Mouse (Mus musculus) midbrain, embryonic 10.5 days (tissue): ENCODE results near the gene Hsf5. TPM values are rescaled to one million over a fixed set of nuclear protein-coding genes. Genes with fewer than 3 reads are reported as not detected.

ENCODE experiments used
- DNase-seq: peaks from one replicate; pipeline ENCODE4 v3.0.0-alpha.2; 2017; ENCODE audit warnings: low spot score
- H3K27ac ChIP-seq: fragments of 300-500 bp; sonication (generic); replicated peaks from 2 replicates; pipeline ENCODE4 v1.5.1; 2016; ENCODE audit warnings: mild to moderate bottlenecking
- H3K27me3 ChIP-seq: fragments of 300-500 bp; sonication (generic); 2 replicates; pipeline ENCODE4 v1.6.1; 2016; ENCODE audit warnings: low read depth, mild to moderate bottlenecking; ENCODE audit not compliant: poor library complexity, severe bottlenecking
- H3K36me3 ChIP-seq: fragments of 300-500 bp; sonication (generic); 2 replicates; pipeline ENCODE4 v1.6.1; 2016; ENCODE audit warnings: mild to moderate bottlenecking, moderate library complexity
- H3K4me1 ChIP-seq: fragments of 300-500 bp; sonication (generic); 2 replicates; pipeline ENCODE4 v1.6.1; 2016
- H3K4me3 ChIP-seq: fragments of 300-500 bp; sonication (generic); 2 replicates; pipeline ENCODE4 v1.5.1; 2016; ENCODE audit warnings: mild to moderate bottlenecking, moderate library complexity
- H3K9me3 ChIP-seq: fragments of 300-500 bp; sonication (generic); replicated peaks from 2 replicates; pipeline ENCODE4 v1.6.1; 2016; ENCODE audit warnings: mild to moderate bottlenecking
- WGBS: fragments of 180-500 bp; shearing (Covaris S2); methylation state at CpG from one replicate; pipeline ENCODE4 v1.1.7; 2016; 5-methylcytosine and 5-hydroxymethylcytosine counted together
- polyA plus RNA-seq: library from polyadenylated mRNA; unstranded; fragments of >200 nt; fragmentation: Nextera tagmentation; extraction: Ambion mirVana; gene quantifications from 2 replicates; pipeline ENCODE4 v1.2.1, GENCODE M21; 2016

Gene Hsf5
- 0.40 and 0.42 TPM in 2 replicates for polyA plus RNA-seq

- DNase-seq: no peak
- H3K36me3 ChIP-seq: peaks cover 95% of the 10 kb centered on the region
- 91% methylated on average over 69 of the region's 69 CpGs for WGBS
- no peak within 1 kb of the TSS for H3K27ac ChIP-seq
- no peak within 1 kb of the TSS for H3K4me3 ChIP-seq
- no peaks in the 10 kb centered on the region for H3K27me3 ChIP-seq
- peaks cover 9% of the 10 kb centered on the region for H3K9me3 ChIP-seq
- no peaks in the 10 kb centered on the region for H3K4me1 ChIP-seq
Observed at GRCm38 (mm10) chr11:87616790-87617474, at the start of gene Hsf5. Hsf5 (plus strand) TSS chr11:87617164.

DNA sequence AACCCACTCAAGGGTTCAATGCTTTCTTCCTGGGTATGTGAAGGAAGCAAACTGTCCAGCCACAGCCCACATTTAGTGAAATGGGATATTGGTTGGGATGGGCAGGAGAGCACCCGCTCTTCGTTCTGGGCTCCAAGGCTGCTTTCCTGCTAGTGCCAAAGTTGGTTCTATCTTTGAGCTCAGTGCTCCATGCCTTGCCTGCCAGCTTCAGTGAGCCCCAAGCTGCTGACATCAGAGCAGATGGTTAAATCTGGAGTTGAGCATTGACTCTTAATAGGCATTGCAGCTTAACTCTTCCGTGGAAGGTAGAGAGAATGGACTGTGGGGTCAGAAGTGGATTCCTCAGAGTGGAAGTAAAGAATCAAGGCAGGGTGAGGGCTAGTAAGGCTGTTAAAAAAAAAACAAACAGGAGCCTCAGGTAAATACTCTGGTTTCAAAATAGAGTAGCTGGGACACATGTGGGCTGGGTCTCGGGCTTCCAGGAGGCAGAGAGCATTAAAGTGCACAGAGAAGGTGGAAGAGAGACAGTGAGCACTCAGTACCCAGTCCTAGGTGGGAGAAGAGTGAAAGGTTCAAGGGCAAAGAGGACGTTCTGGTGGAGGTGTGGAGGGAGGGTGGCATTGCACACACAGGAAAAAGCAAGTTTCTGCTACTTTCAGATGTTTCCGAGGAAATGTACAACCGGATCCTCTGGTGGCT, 48.6 kb upstream of the Hsf5 start, which contains the start of gene Sept4:
Sept4 (plus strand) TSS at position 649 of the 699 bp plus-strand sequence.
- no peak for DNase-seq
- H3K4me3 ChIP-seq: no peak within 1 kb of the TSS
- no peaks in the 10 kb centered on the region for H3K36me3 ChIP-seq
- H3K4me1 ChIP-seq: peaks cover 16% of the 10 kb centered on the region; the same call in 1 of the 2 replicates
- no peaks in the 10 kb centered on the region for H3K27me3 ChIP-seq
- H3K27ac ChIP-seq: no peak within 1 kb of the TSS
- no peaks in the 10 kb centered on the region for H3K9me3 ChIP-seq
- 82% methylated on average over 7 of the region's 7 CpGs for WGBS

- Histone ChIP-seq H3K27ac (no peak overlapping the region), H3K4me1 (peaks cover 28% of the 10 kb centered on the region)
- whole genome bisulfite sequencing: 44% methylated on average over 5 of the region's 5 CpGs
Observed at GRCm38 (mm10) chr11:87570743-87571142, 46.2 kb upstream of the Hsf5 start.

DNA sequence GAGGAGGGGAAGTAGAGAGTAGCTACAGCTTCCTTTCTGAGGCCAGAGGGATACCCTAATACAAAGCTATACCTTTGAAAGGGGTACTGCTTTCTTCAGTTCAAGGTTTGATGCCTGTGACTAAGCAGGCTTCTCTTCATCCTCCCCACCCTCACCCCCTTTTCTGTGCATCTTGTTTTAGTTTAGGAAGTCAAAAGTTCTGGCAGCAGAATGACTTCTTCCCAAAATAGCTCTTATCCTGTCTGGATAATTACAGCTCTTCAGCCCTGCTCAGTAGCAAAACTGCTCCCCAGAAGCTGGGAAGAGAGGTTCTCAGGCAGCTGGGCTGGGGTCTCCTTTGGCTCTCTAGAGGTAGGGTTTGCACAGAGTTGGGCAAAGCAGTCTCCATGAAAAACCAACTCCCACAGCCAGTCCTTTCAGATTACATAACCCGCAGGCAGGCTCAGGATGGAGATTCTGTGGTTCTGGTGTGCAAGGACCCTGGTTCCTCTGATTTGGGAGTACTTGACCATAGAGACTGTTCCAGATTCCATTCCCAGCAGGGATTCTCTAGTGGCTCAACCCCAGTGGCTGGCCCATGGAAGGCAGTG, 45.5 kb upstream of the Hsf5 start:
- WGBS: 92% methylated on average over 1 of the region's 1 CpGs
- H3K27ac ChIP-seq: no peak overlapping the region
- no peak overlapping the region for H3K4me3 ChIP-seq
- peaks cover 28% of the 10 kb centered on the region for H3K4me1 ChIP-seq
- H3K9me3 ChIP-seq: no peaks in the 10 kb centered on the region
- H3K27me3 ChIP-seq: no peaks in the 10 kb centered on the region
- DNase-seq: no peak
- H3K36me3 ChIP-seq: no peaks in the 10 kb centered on the region

More at GRCm38 (mm10) chr11:87570743-87571142, 46.2 kb upstream of the Hsf5 start:
- Histone ChIP-seq H3K4me3 (no peak overlapping the region), H3K27me3 (no peaks in the 10 kb centered on the region), H3K9me3 (no peaks in the 10 kb centered on the region), H3K36me3 (no peaks in the 10 kb centered on the region)
- DNase-seq: no peak

DNA sequence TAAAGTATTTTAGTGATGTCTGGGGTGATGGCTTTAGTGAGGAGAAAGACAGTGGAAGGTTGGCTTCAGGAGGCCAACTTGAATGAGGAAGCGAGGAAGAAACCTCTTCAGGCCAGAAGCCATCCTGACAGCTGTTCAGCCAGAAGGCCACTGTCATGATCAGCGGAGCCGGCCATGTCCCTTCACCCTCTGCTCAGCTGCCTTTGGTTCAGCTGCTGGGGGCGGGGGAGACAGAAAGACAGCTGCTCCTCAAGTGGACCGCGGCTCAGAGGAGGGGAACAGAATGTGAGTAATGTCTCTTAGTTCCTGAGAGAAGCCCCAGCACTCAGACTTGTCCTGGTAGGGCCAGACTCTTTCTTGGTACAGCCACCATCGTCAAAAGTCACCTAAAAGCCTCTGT, 43.2 kb upstream of the Hsf5 start:
- Histone ChIP-seq H3K27me3 (peaks cover 11% of the 10 kb centered on the region; the same call in 1 of the 2 replicates), H3K9me3 (no peaks in the 10 kb centered on the region), H3K4me1 (peaks cover 50% of the 10 kb centered on the region), H3K36me3 (no peaks in the 10 kb centered on the region), H3K27ac (no peak overlapping the region; the same call in 1 of the 2 replicates), H3K4me3 (no peak overlapping the region)
- DNase-seq: no peak
- 77% methylated on average over 7 of the region's 7 CpGs for WGBS

DNA sequence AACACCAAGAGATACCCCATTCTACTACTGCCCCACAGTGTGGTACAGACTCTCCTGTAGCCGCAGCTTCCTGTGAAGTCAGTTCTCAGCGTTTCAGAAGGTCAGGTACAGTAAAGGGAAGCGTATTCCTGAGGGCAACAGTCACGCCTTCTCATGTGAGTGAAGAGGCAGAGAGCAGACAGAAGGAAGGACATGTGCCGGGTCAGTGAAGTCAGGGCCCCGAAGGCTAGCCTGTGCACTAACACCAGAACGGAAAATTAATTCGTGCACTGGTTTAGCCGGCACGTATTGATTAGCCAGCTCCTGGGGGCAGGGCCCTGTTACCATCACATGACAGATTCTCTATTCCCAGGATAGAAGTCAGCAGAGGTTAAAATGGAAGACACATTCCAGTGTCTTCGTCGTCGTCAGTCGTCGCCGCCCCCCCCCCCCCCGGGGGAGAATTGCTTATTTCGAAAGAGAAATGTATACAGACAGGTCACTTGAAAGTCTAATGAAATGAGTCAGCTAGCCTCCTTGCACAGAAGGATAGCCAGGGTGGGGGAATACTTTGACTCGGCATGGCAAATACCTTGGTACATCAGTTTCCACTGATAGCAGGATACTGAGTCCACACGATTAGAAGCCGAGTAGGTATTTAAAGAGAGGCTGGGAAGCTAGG, 42.3 kb upstream of the Hsf5 start:
- no peak for DNase-seq
- WGBS: 77% methylated on average over 21 of the region's 21 CpGs
- Histone ChIP-seq H3K4me3 (no peak overlapping the region), H3K36me3 (no peaks in the 10 kb centered on the region), H3K27me3 (peaks cover 18% of the 10 kb centered on the region), H3K27ac (no peak overlapping the region), H3K9me3 (no peaks in the 10 kb centered on the region), H3K4me1 (peaks cover 59% of the 10 kb centered on the region)

DNA sequence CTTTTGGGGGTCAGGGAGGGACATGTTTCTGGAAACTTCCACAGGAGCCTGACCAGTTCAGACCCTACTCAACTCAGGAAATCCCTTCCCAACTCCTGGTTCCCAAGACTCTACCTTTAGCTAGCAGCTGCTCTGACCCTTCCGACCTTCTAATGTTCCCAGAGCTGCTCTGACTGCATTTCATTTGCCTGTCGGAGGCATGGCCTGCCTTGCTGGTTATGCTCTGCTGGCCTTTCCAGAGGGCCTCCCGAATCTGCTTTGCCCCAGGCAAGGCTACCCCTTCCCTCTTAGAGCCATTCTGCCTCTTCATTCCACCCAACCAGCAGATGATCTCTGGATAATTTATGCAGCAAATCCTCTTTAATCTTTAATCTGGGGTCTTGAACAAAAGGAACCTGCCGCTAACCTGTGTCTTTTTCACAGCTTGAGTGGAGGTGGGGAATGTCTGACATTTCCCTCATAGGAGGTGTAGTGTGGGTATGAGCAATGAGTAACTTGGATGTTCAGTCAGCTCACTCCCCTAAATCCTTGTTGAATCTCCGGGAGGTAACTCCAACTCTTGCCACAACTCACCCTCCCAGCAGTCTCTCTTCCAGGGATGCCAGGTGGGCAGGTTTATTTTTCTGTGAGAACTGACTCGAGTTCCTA, 39.2 kb upstream of the Hsf5 start:
- Histone ChIP-seq H3K27me3 (peaks cover 25% of the 10 kb centered on the region), H3K4me1 (peaks cover 63% of the 10 kb centered on the region), H3K36me3 (no peaks in the 10 kb centered on the region), H3K9me3 (no peaks in the 10 kb centered on the region), H3K4me3 (peak overlapping the region; percentile 77), H3K27ac (peak overlapping the region; percentile 84)
- DNase-seq: peak; percentile 30
- WGBS: 6% methylated on average over 6 of the region's 6 CpGs

GRCm38 (mm10) chr11:87578249-87578962, 38.6 kb upstream of the Hsf5 start:
- peak; percentile 74 for DNase-seq
- peaks cover 25% of the 10 kb centered on the region for H3K27me3 ChIP-seq
- no peaks in the 10 kb centered on the region for H3K36me3 ChIP-seq
- under 1% methylated on average over 40 of the region's 40 CpGs for WGBS
- no peaks in the 10 kb centered on the region for H3K9me3 ChIP-seq
- peaks cover 62% of the 10 kb centered on the region for H3K4me1 ChIP-seq
- H3K27ac ChIP-seq: peak overlapping the region; percentile 84
- H3K4me3 ChIP-seq: peak overlapping the region; percentile 77

DNA sequence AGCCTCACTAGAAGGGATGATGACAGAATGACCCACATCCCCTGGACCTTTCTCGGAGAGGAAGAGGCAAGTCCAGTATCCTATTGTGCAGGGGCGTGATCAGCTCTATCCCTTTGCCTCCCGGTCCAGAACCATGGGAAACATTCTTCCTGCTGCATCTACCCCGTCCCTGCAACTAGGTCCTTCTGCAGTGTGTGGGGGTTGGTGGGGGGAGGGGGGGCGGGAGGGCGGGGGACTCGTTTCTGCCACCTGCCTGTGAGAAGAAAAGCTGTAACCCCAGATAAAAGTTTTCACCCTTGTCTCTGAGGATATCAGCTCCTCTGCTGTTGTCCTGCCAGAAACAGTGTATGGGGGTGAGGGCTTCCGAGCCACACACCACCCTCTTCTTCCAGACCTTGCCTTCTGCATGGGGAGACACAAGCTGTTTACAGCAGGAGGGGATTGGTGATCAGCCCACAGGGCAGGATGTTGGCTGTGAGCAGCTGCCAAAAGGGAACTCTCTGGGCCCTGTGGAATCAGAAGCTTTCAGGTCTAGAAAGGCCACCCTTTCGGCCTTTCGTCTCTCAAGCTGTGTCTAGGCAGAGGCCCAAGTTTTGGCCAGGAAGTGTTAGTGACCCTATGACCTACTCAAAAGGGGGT, 37.9 kb upstream of the Hsf5 start:
- Histone ChIP-seq H3K4me3 (peak overlapping the region; percentile 77), H3K36me3 (no peaks in the 10 kb centered on the region), H3K27ac (peak overlapping the region; percentile 84), H3K27me3 (peaks cover 25% of the 10 kb centered on the region), H3K4me1 (peaks cover 58% of the 10 kb centered on the region), H3K9me3 (no peaks in the 10 kb centered on the region)
- WGBS: 14% methylated on average over 10 of the region's 10 CpGs
- DNase-seq: peak; percentile 43

GRCm38 (mm10) chr11:87579713-87580112, 37.3 kb upstream of the Hsf5 start:
- DNase-seq: no peak
- H3K27me3 ChIP-seq: peaks cover 25% of the 10 kb centered on the region
- WGBS: 59% methylated on average over 1 of the region's 1 CpGs
- H3K27ac ChIP-seq: peak overlapping the region; percentile 84; the same call in 1 of the 2 replicates
- H3K4me1 ChIP-seq: peaks cover 52% of the 10 kb centered on the region
- H3K36me3 ChIP-seq: no peaks in the 10 kb centered on the region
- H3K9me3 ChIP-seq: no peaks in the 10 kb centered on the region
- H3K4me3 ChIP-seq: no peak overlapping the region

- H3K36me3 ChIP-seq: no peaks in the 10 kb centered on the region
- 38% methylated on average over 10 of the region's 10 CpGs for WGBS
- peaks cover 25% of the 10 kb centered on the region for H3K27me3 ChIP-seq
- H3K27ac ChIP-seq: 0 out of 2 replicates have a peak overlapping the region, but pooled peaks have one; percentile 17
- peaks cover 50% of the 10 kb centered on the region for H3K4me1 ChIP-seq
- no peak overlapping the region; the same call in 1 of the 2 replicates for H3K4me3 ChIP-seq
- no peaks in the 10 kb centered on the region for H3K9me3 ChIP-seq
- no peak for DNase-seq
Observed at GRCm38 (mm10) chr11:87580543-87581085, 36.4 kb upstream of the Hsf5 start.
